Mouse (Mus musculus): ENCODE results near the gene Cog4.

The Cog4 gene

DNA sequence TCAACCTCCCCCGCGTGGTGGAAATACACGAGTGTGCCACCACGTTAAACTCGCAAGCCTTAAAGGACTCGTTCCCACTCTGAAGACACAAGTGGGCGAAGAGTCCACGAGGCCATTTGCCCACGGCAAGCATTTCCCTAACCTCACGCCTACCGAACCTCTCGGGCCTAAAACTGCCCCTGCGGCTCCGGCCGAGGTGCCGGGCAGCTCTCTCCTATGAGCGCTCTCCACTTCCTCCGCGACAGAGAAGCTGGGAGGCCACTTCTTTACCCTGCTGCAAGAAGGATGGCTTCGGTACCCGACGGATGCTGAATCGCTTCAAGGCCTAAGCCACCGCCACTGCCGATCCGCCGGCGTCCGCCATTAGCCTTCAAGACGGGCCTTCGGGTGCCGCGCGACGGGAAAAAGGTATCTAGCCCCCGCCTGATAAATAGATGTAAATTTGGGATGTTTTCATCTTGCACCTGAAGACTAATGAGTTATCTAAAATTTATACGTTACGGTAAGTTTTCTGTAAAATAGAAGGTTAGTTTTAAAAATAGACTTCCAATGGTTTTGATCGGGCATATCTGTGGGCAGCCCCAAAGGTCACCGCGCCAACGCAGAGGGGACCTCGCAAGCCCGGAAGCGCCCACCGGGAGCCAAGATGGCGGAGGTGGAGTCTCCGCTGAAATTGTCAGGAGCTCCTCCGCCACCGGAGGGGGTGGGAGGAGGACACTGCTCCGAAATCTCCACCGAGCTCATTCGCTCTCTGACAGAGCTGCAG lies at the start of gene Cog4, which contains the start of gene Sf3b3:
TSS of gene Cog4 (plus strand) at position 196 of the 766 bp plus-strand sequence.
TSS of gene Sf3b3 (minus strand) at position 383 of the 766 bp plus-strand sequence.
- DNase-seq (ENCODE audit: low read depth), result peak; percentile 82

DNA sequence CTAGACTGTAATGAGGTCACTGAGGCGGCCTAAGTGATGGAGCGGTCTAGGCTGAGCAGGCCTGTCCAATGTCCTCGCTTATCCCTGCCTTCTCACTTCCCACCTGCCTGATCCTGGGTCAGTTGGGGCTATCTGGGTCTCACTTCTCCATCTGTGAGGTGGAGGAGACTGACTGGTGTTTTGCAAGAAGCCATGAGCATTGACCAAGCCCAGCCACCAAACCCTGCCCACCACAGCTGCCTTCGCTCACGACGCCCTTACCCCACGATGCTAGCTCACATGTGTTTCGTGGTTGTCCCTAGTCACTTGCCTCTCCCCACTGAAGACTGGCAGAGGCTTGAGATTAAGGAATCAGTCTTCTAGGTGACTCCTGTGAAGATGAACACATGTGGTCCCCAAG lies 49.3 kb upstream of the Cog4 start:
- DNase-seq (ENCODE audit: low read depth), result no peak

DNA sequence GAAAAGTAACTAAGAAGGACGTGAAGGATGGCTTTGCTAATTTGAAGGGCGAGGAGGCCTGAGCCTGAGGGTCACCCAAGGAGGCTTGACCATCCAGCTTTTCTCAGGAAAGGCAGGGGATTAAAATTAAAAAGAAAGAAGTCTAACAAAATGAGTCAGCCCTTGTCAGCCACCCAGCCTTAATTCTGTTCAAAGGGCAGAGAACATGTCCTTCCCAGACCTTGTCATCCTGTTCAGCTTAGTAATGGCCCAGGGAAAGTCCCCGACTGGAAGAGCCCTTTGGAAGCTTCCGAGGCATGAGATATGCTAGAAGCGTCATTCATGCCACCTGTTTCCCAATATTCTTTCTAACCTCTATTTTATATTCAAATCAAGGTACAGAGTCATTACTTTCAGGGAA lies 43.4 kb upstream of the Cog4 start:
- no peak for DNase-seq (ENCODE audit: low read depth)

DNA sequence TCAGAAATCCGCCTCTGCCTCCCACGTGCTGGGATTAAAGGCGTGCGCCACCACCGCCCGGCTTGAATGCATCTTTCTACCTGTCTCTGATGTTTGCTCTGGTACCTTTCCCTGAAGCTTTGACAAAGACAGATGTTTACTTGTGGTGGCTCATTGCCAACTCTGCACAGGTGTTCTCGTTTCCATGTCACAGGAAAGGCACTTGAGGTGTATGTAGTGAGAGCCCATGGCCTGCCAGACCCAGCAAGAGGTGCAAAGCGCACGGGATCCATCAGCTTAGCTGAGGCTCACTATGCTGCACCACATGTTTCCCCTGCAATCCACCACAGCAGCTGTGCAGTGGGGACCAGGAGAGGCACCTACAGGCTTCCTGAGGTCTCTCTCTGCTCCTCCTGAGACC lies 42.5 kb upstream of the Cog4 start:
- no peak for DNase-seq (ENCODE audit: low read depth)

DNA sequence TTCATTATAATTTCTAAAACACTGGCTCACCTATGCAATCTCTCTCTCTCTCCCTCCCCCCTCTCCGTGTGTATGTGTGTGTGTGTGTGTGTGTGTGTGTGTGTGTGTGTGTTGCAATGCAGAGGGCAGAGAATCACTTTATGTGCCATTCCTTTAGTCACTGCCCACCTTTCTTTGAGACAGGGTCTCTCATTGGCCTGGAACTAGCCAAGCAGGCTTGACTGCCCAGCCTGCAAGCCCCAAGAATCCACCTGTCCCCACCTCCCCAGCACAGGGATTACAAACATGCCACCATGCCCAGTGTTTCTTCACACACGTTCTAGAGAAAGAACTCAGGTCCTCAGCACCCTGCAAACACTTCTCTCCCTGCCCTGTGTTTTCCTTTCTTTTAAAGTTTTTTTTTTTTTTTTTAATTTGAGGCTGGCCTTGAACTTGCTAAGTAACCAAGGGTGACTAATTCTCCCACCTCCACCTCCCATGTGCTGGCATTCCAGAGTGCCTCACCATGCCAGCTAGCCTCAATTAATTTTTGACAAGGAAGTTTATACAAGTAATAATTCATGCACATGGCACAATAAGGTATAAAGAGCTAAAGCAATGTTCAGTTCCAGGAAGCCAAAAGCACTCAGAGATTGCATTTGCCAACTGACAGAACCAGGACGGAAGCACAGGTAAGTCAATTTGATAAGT lies 41.4 kb upstream of the Cog4 start:
- DNase-seq (ENCODE audit: low read depth), result no peak

DNA sequence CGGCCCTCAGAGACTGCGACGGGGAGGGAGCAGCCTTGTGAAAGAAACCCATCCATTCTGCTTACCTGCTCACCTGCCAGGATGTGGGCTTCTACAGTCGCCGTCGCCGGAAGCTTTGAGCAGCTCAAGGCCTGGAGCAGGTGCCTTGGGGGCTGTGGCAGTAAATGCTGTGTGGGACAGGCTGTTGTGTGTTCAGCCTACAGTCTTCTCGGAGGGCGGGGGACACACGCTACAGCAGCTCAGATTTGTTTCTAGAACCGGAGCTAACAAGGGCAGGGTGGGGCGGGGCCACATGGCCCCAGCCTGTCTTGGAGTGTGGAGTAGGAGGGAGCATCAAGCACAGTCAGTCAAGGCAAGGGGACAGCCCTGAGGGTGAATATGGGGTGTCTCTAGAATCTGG lies 40.7 kb upstream of the Cog4 start, which contains the start of gene Il34:
TSS of gene Il34 (minus strand) at position 256 of the 400 bp plus-strand sequence.
- DNase-seq (ENCODE audit: low read depth), result no peak

DNA sequence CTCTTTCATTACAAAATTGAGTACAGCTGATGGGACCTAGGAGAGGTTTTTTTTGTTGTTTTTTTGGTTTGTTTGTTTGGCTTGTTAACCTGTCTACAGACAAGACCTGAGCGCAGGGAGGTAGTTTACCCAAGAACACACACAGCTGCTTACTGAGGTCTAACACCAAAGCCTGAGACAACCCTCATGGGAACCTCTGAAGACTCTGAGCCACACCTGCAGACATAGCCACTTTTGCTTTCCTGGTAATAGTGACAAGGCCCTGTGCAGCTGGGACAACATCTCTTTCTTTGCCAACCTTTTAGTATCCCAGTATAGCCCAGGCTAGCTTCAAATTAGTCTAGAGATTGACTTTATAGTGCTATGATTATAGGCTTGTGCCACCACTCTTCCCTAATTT lies 40.3 kb upstream of the Cog4 start:
- no peak for DNase-seq (ENCODE audit: low read depth)

DNA sequence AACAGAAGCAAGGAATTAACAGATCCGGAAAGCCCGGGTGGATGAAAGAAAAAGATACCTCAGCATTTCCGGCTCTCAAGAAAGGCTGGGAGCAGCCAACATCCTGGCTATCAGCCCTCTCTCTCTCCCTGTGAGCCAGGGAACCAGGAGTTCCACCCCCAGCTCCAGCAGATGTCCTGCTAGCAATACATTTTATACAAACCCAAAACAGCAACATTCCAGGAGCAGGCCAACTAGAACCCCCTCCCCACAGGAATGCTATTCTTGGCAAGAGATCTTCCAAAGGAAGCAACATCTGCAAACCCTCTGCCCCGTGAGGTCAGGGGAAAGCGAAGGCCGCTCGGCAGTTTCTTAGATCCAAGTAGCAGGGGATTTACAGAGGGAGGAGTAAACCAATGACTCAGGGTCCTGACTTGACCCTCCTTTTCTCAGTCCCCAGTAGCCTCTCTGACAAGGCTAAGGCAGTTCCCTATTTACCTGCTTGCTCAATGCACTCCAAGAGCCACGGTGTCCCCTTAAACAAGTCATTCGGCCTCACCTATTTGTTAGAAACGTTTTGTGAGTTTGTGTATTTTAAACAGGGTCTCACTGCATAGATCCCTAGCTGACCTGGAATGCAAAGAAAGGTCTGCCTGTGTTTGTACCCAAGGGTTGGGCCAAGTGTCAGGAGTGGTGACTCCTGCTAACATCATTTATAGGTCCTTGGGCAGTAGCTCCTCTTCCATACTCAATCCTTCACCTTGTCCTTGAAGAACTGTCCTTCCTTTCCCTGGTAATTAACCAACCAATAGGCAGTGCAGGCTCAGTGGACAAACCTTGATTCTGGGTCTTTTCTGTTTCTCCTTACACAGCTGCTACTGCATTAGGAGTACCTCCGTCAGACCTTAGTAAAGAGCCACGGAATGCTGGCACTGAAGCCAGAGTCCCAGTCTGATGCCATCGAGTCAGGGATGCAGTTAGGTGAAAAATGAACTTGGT lies 37.6 kb upstream of the Cog4 start:
- no peak for DNase-seq (ENCODE audit: low read depth)

DNA sequence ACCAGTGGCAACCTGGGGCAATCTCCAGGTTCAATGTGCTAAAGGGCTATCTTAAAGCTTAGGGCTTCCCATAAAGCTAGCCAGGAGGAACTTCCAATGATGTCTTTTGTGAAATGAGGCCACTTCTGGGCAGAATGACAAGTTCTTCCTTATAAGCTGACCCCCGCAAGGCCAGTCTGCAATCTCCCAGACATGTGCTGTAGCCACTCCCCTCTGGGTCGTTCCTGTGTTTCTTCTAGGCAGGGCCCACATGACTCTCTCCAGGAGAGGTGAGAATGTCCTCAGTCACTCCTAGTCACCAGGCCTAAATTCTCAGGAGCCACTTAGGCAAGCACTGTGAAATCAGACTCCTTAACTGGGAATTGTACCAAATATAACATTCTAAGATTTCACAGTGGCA lies 36.6 kb upstream of the Cog4 start:
- no peak for DNase-seq (ENCODE audit: low read depth)

DNA sequence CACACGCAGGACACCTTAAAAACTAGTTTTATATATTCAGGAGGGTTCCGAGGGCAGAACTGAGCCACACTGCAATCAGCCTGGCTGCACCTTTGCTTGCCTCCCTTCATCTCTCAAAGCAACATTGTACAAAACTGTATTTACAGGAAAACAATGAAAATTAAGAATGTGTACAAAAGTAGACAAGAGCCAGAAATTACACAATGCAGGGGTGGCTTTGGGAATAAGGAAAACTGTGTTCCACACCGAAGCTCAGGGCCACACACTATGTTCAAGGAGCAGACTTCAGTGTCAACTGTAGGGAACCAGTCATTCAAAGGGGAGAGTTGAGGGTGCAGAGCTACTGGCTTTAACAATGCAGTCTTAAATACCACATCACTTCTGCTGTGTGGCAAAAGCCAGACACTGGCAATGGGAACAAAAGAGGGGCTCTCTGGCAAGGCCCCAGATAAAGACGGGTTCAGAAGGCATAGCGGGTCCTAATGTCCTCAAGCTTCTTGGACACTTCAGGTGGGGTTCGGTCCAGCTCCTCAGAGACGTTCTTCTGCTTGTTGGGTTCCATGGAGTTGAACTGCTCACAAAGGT lies 35.8 kb upstream of the Cog4 start:
- no peak for DNase-seq (ENCODE audit: low read depth)

DNA sequence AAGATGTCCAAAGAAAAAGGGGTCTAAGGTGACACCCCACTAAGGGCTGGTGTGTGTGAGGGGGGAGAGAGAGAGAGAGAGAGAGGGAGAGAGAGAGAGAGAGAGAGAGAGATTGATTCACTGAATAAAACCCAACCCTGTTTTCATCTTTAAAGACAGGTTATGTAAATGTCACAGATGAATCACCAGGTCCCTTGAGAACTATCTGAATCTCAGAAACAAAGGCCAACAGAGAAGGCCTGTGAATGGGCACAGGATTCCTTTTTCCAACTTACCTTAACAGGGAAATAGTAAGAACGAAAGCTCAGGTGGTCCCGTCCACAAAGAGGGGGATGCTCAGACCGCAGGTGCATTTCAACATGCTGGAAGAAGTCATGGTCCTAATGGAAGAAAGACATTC lies 35.3 kb upstream of the Cog4 start:
- no peak for DNase-seq (ENCODE audit: low read depth)

DNA sequence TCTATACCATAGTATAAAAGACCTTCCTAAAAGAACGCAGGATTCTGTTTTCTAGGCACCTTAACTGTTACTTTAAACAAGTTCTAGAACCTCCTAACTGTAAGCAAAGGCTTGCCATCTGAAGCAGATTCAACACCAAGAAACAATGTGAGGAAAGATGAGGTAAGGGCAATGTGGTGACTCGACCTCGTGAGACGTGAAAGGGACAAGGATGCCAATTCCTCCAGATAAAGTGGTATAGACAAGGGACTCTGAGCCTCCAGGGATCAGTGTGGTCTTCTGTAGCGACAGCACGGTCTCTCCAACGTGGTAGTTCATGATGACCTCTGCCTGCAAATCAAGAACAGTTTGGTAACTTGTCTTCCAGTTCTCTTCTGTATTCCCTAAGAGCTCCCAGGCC lies 34.6 kb upstream of the Cog4 start:
- DNase-seq (ENCODE audit: low read depth), result no peak

DNA sequence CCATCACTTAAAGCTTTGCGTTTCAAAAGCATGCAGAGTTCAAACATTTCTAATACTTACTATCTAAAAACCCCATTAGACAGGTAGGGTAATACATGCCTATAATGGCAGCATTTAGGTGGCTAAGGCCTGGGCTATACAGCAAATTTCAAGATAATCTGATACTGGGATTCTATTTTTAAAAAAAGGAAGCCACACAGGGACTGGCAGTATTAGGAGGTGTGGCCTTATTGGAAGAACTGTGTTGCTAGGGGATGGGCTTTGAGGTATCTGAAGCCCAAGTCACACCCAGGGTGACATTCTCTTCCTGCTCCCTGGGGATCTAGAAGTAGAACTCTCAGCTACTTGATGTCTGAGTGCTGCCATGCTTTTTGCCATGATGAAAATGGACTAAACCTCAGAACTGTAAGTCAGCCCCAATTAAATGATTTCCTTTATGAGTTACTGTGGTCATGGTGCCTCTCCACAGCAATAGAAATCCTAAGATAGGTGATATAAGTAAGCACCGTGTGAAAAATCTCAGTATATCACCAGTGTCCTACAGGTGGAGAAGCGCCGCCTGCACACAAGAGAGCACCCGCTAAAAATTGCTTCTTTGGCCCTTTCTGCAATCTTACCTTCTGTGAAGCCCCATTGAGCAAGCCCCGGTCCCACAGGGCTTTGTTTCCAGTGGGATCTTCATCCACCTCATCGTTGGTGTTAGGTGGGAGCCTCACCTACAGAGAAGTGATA lies 33.9 kb upstream of the Cog4 start:
- DNase-seq (ENCODE audit: low read depth), result no peak

DNA sequence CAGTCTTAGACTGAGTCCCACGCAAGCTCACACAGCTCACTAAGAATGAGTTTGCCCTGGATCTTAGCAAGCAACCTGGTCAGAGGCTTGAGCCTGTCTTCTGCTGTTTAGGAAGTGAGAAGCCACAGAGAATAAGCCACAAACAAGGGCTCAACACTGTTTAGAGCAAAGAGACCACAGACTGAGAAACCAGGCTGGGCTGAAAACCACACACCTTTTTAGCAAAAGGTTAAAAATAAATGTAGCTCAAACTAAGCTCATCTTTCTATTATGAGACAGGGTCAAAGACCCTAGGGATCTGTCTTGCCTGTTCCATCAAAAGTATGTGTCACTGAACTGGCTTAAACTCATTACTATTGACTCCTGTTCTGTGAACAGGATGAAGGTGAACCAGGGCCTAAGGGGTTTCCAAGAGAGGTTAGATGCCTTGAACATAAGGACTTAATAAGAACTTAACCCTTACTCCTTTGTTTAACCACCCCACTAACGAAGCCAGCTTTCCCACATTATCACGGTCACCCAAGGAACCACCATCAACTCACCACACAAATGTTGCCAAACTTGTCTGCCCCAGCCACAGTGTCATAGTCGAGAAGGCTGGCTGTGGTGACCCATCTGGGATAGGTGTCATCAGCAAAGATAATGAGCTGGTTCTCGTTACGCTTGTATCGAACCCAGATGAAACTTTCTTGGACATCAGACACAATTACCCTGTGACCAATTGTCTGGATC lies 33.2 kb upstream of the Cog4 start:
- DNase-seq (ENCODE audit: low read depth), result no peak

DNA sequence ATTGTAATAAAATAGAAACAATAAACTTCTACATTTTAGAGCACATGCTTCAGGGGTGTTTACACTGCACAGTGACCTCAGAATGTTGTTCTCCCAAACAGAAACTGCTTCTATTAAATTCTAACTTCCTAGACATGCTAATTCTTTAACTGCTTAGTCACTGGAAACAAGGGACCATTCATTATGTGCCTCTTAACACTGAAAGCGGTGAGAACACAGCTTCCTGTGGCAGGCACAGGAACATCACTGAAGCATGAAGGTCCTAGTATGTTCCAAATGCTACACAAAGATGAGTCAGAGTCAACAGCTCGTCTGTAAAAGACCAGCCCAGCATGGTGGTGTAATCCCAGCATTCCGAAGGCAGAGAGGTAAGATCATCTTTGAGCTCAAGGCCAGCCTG lies 31.1 kb upstream of the Cog4 start:
- no peak for DNase-seq (ENCODE audit: low read depth)

DNA sequence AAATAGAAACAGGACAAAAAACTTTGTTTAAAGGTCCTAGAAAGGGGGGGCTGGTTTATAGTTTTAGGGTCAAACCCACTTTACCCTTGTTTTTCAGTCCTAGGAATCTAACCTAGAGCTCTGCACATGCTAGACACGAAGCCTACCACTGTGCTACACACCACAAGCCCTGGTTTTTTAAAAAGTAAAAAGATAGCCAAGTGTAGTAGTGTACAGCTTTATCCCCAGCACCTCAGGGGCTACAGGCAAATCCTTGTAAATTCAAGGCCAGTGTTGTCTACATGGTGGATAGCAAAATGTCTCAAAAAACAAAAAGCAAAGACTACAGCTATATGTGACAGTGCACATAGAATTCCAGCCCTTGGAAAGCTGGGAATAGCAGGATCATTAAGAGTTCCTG lies 29.4 kb upstream of the Cog4 start:
- no peak for DNase-seq (ENCODE audit: low read depth)

DNA sequence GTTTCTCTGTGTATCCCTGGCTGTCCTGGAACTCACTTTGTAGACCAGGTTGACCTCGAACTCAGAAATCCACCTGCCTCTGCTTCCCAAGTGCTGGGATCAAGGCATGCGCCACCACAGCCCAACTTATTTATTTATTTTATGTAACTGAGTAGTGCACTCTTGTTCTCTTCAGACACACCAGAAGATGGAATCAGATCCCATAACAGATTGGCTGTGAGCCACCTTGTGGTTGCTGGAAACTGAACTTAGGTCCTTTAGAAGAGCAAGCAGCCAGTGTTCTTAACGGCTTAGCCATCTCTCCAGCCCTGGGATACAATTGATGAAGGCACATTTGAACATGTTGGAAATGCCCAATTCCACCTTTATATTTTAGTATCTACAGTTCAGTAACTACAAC lies 27.8 kb upstream of the Cog4 start:
- DNase-seq (ENCODE audit: low read depth), result no peak

DNA sequence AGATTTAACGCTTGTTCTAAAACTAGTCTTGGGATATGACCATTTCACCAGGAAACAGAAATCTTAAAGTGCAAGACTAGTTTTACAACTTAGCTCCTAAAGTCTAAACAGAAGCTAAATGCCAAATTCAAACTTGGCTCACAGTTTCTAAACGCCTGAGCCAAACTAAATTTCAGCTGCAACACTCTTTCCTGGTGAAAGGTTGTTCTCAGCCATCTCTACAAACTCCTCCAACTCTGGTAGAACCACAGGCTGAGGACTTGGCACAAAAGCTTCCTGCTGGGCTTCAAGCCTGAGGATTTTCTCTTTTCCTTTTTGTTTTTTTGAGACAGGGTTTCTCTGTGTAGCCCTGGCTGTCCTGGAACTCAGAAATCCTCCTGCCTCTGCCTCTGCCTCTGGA lies 26.1 kb upstream of the Cog4 start:
- no peak for DNase-seq (ENCODE audit: low read depth)

DNA sequence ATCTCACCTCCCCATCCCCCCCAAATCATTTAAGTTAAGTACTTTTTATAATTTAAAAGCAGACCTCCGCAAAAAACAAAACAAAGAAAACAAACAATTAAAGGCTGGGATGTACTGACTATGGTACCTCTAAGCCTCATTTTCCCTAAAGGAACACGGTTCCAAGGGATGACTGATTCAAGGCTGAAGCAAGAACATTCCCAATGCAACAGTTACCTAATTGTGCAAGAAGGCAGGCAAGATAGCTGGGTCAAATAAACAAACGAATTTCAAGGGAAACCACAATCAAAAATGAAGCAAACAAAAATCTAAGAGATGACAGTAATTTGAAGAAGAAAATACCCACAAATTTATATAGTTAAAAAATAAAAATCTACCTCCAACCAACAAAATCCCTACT lies 24.4 kb upstream of the Cog4 start:
- DNase-seq (ENCODE audit: low read depth), result no peak

DNA sequence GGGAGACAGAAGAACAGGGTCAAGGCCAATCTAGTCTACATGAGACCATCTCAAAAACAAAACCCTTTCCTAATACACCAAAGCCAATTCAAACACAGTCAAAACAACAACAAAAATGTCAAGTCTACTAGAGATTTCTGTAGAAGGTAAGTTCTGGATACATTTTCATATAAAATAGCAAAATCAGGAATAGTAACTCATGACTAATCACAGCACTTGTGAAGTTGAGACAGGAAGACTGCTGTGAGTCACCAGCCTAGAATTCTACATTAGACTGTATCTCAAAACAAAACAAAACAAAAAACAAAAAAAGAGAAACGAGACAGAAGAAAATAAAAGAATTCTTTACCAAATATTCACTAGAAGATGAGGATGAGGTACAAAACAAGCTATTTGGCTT lies 21.5 kb upstream of the Cog4 start:
- no peak for DNase-seq (ENCODE audit: low read depth)

DNA sequence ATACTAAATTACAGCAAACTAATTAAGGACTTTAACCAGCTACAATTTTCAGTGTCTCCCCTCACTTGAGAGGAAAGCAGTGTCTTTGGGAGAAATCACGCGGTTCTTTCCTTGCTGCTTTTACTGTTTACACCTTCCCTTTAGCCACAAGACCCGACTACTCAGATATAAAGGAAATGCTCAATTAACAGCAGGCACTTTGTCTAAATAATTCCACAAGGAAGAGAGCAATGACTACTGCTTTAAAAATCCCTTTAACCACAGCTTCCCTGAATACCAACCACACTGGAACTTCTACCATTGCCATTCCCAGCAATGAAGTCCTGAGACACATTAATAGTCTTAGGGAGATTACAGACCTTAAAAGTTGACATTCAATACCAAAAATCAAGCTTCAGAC lies 17.9 kb upstream of the Cog4 start:
- DNase-seq (ENCODE audit: low read depth), result no peak
